Mouse (Mus musculus) olfactory bulb, adult 2 months (tissue): ENCODE measurements at regions not wholly inside any gene's neighbourhood (a gene's known extent, or its start where the extent isn't known, plus 50 kb on each side); places are given as distances from the start of the nearest gene placed in this dataset.

Experiments
- CTCF ChIP-seq: fragments of 200-500 bp; IDR thresholded peaks from 2 replicates; pipeline ENCODE4 v1.5.1; 2012; ENCODE audit warnings: low read depth, mild to moderate bottlenecking, low read length, moderate library complexity; ENCODE audit not compliant: insufficient read depth
- POLR2A ChIP-seq: fragments of 200-500 bp; IDR thresholded peaks from 2 replicates; pipeline ENCODE4 v1.6.1; 2012; ENCODE audit warnings: mild to moderate bottlenecking, low read depth, low read length, moderate library complexity; ENCODE audit not compliant: insufficient read depth

GRCm38 (mm10) chr9:33549395-33549794, 913.4 kb downstream of the Ets1 start:
- TF ChIP-seq CTCF (no peak), POLR2A (no peak)
